Mouse (Mus musculus) limb, embryonic 14.5 days (tissue): ENCODE data around the gene Prpf8. TPM values are rescaled to one million over a fixed set of nuclear protein-coding genes. Genes with fewer than 3 reads are reported as not detected.

ENCODE experiments used
- ATAC-seq: fragments of 200-750 bp; cut with Nextera tagmentation; 2 replicates; pipeline ENCODE4 v1.8.0; 2017; ENCODE audit warnings: low read depth, moderate number of reproducible peaks, moderate TSS enrichment; ENCODE audit not compliant: low FRiP score
- DNase-seq: peaks from one replicate; pipeline ENCODE4 v3.0.0-alpha.2; 2015; ENCODE audit warnings: low spot score
- H3K27ac ChIP-seq: fragments of 300-500 bp; sonication (generic); replicated peaks from 2 replicates; pipeline ENCODE4 v1.5.1; 2014; ENCODE audit warnings: low read depth, mild to moderate bottlenecking, low read length, moderate library complexity, mixed read lengths
- H3K27me3 ChIP-seq: fragments of 300-500 bp; sonication (generic); 2 replicates; pipeline ENCODE4 v1.6.1; 2014; ENCODE audit warnings: low read length, mixed read lengths; ENCODE audit not compliant: control insufficient read depth, insufficient read depth
- H3K36me3 ChIP-seq: fragments of 300-500 bp; sonication (generic); 2 replicates; pipeline ENCODE4 v1.6.1; 2014; ENCODE audit warnings: mild to moderate bottlenecking, low read length, moderate library complexity, mixed read lengths; ENCODE audit not compliant: control insufficient read depth, insufficient read depth
- H3K4me1 ChIP-seq: fragments of 300-500 bp; sonication (generic); 2 replicates; pipeline ENCODE4 v1.6.1; 2014; ENCODE audit warnings: antibody characterized with exemption, low read length, mixed read lengths; ENCODE audit not compliant: control insufficient read depth, insufficient read depth
- H3K4me2 ChIP-seq: fragments of 300-500 bp; sonication (generic); replicated peaks from 2 replicates; pipeline ENCODE4 v1.6.1; 2014; ENCODE audit warnings: low read depth, mild to moderate bottlenecking, low read length, moderate library complexity; ENCODE audit not compliant: severe bottlenecking
- H3K4me3 ChIP-seq: fragments of 300-500 bp; sonication (generic); replicated peaks from 2 replicates; pipeline ENCODE4 v1.5.1; 2014; ENCODE audit warnings: low read length
- H3K9ac ChIP-seq: fragments of 300-500 bp; sonication (generic); 2 replicates; pipeline ENCODE4 v1.6.1; 2014; ENCODE audit warnings: mild to moderate bottlenecking, low read depth, low read length, moderate library complexity; ENCODE audit not compliant: severe bottlenecking
- H3K9me3 ChIP-seq: fragments of 300-500 bp; sonication (generic); 2 replicates; pipeline ENCODE4 v1.6.1; 2016; ENCODE audit warnings: low read length; ENCODE audit not compliant: control insufficient read depth
- POLR2A ChIP-seq: fragments of 200-500 bp; IDR thresholded peaks from 2 replicates; pipeline ENCODE4 v1.8.0; 2012; ENCODE audit warnings: inconsistent platforms, mild to moderate bottlenecking, moderate library complexity, borderline replicate concordance; ENCODE audit not compliant: insufficient read depth, insufficient read length; ENCODE audit errors: extremely low read depth
- WGBS: fragments of 180-500 bp; shearing (Covaris S2); extraction: QIAGEN DNeasy Blood & Tissue Kit; methylation state at CpG from one replicate; pipeline ENCODE4 v1.1.7; 2014; 5-methylcytosine and 5-hydroxymethylcytosine counted together
- polyA plus RNA-seq, 2 experiments: library from polyadenylated mRNA; depleted of rRNA in 1 of 2; stranded (reverse) in 1 of 2; unstranded in 1 of 2; fragments of >200 nt; fragmentation: Nextera tagmentation in 1 of 2; extraction: Ambion mirVana in 1 of 2; gene quantifications; 2 replicates each; pipeline versions ENCODE4 v1.2.1 to v1.2.3; 2012 to 2014

Gene Prpf8
- polyA plus RNA-seq, 2 experiments, result 85.9 to 123 TPM

GRCm38 (mm10) chr11:75531469-75532242 lies 45.0 kb downstream of the Prpf8 start, which contains the start of gene Slc43a2:
TSS of gene Slc43a2 (plus strand) at chr11:75531694.
- H3K4me1 ChIP-seq, result peaks cover 11% of the 10 kb centered on the region; the same call in 1 of the 2 replicates
- DNase-seq, result peak; percentile 97
- WGBS, result under 1% methylated on average over 50 of the region's 62 CpGs
- no peaks in the 10 kb centered on the region for H3K27me3 ChIP-seq
- ATAC-seq, result peak; percentile 94
- H3K9ac ChIP-seq, result peak within 1 kb of the TSS; percentile 74
- H3K36me3 ChIP-seq, result no peaks in the 10 kb centered on the region
- peak within 1 kb of the TSS; percentile 99 for H3K4me2 ChIP-seq
- peak within 1 kb of the TSS; percentile 65 for H3K4me3 ChIP-seq
- TF ChIP-seq POLR2A, result no peak
- H3K9me3 ChIP-seq, result no peaks in the 10 kb centered on the region
- peak within 1 kb of the TSS; percentile 67 for H3K27ac ChIP-seq

GRCm38 (mm10) chr11:75532340-75533277 lies 46.0 kb downstream of the Prpf8 start:
- H3K27me3 ChIP-seq, result no peaks in the 10 kb centered on the region
- DNase-seq (no peak), ATAC-seq (no peak)
- H3K4me2 ChIP-seq, result peak overlapping the region; percentile 99
- H3K4me1 ChIP-seq, result peaks cover 11% of the 10 kb centered on the region; the same call in 1 of the 2 replicates
- no peaks in the 10 kb centered on the region for H3K36me3 ChIP-seq
- H3K9ac ChIP-seq, result peak overlapping the region; percentile 42
- no peaks in the 10 kb centered on the region for H3K9me3 ChIP-seq
- TF ChIP-seq POLR2A, result no peak
- no peak overlapping the region for H3K27ac ChIP-seq
- 13% methylated on average over 38 of the region's 38 CpGs for WGBS
- H3K4me3 ChIP-seq, result peak overlapping the region; percentile 65

GRCm38 (mm10) chr11:75533314-75534015 lies 46.8 kb downstream of the Prpf8 start:
- no peak overlapping the region for H3K4me3 ChIP-seq
- H3K9me3 ChIP-seq, result no peaks in the 10 kb centered on the region
- no peak for ATAC-seq
- TF ChIP-seq POLR2A, result no peak
- H3K36me3 ChIP-seq, result no peaks in the 10 kb centered on the region
- WGBS, result 78% methylated on average over 6 of the region's 6 CpGs
- no peak for DNase-seq
- H3K4me2 ChIP-seq, result no peak overlapping the region
- peaks cover 11% of the 10 kb centered on the region; the same call in 1 of the 2 replicates for H3K4me1 ChIP-seq
- no peak overlapping the region; the same call in 1 of the 2 replicates for H3K9ac ChIP-seq
- no peak overlapping the region for H3K27ac ChIP-seq
- no peaks in the 10 kb centered on the region for H3K27me3 ChIP-seq

- ATAC-seq, result no peak
- no peaks in the 10 kb centered on the region for H3K9me3 ChIP-seq
- H3K4me2 ChIP-seq, result no peak overlapping the region
- no peak for TF ChIP-seq POLR2A
- H3K9ac ChIP-seq, result no peak overlapping the region
- no peaks in the 10 kb centered on the region for H3K36me3 ChIP-seq
- WGBS, result 65% methylated on average over 4 of the region's 4 CpGs
- H3K27me3 ChIP-seq, result no peaks in the 10 kb centered on the region
- H3K4me3 ChIP-seq, result no peak overlapping the region
- H3K4me1 ChIP-seq, result peaks cover 11% of the 10 kb centered on the region; the same call in 1 of the 2 replicates
- H3K27ac ChIP-seq, result no peak overlapping the region
- no peak for DNase-seq
Measured at GRCm38 (mm10) chr11:75534286-75535033, 47.8 kb downstream of the Prpf8 start.
